Mouse (Mus musculus) liver, embryonic 14.5 days (tissue): Measurements from ENCODE around the gene Ppm1n.

Experiments
- CTCF ChIP-seq: IDR thresholded peaks from 2 replicates; pipeline ENCODE4 v1.5.1; 2016; ENCODE audit warnings: antibody characterized with exemption, low read depth, control low read depth
- EP300 ChIP-seq: IDR thresholded peaks from 2 replicates; pipeline ENCODE4 v1.6.1; 2016; ENCODE audit warnings: antibody characterized with exemption, low read depth

DNA sequence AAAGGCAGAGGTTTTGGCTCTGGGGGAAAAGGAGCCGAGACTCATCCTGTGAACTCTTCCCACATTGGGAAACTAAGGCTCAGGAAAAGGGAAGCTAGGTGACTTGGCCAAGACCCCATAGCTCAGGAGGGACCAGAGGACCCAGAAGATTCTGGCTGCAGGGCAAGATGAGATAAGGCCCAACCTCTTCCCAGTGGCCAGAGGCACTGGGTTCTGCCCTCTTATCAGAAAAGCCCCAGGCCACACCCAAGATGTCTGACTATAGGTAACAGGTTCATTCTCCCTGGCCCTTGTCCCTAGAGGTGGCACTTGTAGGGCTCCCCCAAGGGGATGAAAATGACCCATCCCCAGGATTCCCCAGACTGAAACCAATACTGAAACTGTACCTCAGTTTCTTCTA is 33.0 kb downstream of the Ppm1n start:
- no peak for TF ChIP-seq EP300
- TF ChIP-seq CTCF = no peak
